Comparison of ENCODE assay signal across 11 mouse cellular contexts in the genomic region with DNA sequence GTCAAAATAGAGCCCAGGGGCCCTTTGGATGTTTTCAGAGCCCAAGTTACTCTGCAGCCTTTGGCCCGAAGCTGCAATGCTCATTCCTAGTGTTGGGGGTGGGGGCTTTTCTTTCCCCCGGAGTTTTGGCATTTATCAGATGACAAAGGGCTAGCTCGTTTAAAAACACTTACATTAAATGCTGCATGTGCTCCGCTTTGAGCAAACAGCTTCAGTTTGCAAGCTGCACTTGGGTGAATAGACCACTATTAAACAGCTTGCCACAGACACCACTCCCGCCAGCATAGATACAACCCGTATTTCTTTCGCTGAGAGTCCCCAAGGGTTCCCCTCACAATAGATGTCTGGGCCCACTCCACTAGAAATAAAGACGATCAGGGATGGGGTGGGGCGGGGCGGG. TPM values are rescaled to one million over a fixed set of nuclear protein-coding genes. Genes with fewer than 3 reads are reported as not detected.
DNase-seq lines count a peak whose midpoint lies in the region; ATAC-seq lines count a peak whose summit lies in the region.
"Had no signal": no experiment of that assay in that cellular context is flagged by ENCODE, and none has a peak within 500 bp of the region (broad histone marks: within the 10 kb centered on the region; RNA-seq: fewer than 3 reads in every experiment).

No protein-coding gene starts in this region.

- H3K27me3 ChIP-seq in forebrain, embryonic 10.5 days (ENCODE audit: poor library complexity, severe bottlenecking), result peaks cover 99% of the 10 kb centered on the region
- peaks cover 40% of the 10 kb centered on the region for H3K27me3 ChIP-seq in forebrain, embryonic 15.5 days
- peaks cover 33% of the 10 kb centered on the region; the same call in 1 of the 2 replicates for H3K27me3 ChIP-seq in lung, embryonic 15.5 days
- peaks cover 34% of the 10 kb centered on the region for H3K27me3 ChIP-seq in hindbrain, embryonic 15.5 days
- peaks cover 54% of the 10 kb centered on the region for H3K27me3 ChIP-seq in neural tube, embryonic 13.5 days

- WGBS in forebrain, embryonic 10.5 days, result 20% methylated on average over 10 of the region's 10 CpGs
- 12% methylated on average over 10 of the region's 10 CpGs for WGBS in forebrain, embryonic 15.5 days
- 23% methylated on average over 10 of the region's 10 CpGs for WGBS in lung, embryonic 15.5 days
- WGBS in hindbrain, embryonic 15.5 days, result 12% methylated on average over 10 of the region's 10 CpGs
- WGBS in neural tube, embryonic 13.5 days, result 6% methylated on average over 10 of the region's 10 CpGs

- H3K9me3 ChIP-seq in forebrain, embryonic 10.5 days, result no peaks in the 10 kb centered on the region
- H3K9me3 ChIP-seq in forebrain, embryonic 15.5 days, result no peaks in the 10 kb centered on the region
- no peaks in the 10 kb centered on the region for H3K9me3 ChIP-seq in lung, embryonic 15.5 days
- H3K9me3 ChIP-seq in hindbrain, embryonic 15.5 days, result no peaks in the 10 kb centered on the region
- no peaks in the 10 kb centered on the region for H3K9me3 ChIP-seq in neural tube, embryonic 13.5 days

- H3K9ac ChIP-seq in forebrain, embryonic 15.5 days (replicated peaks), result no peak overlapping the region
- H3K9ac ChIP-seq in lung, embryonic 15.5 days, result no peak overlapping the region
- no peak overlapping the region for H3K9ac ChIP-seq in hindbrain, embryonic 15.5 days
- H3K9ac ChIP-seq in neural tube, embryonic 13.5 days, result peak overlapping the region; percentile 26; the same call in 1 of the 2 replicates

- no peak overlapping the region for H3K4me2 ChIP-seq in forebrain, embryonic 15.5 days (replicated peaks)
- peak overlapping the region; percentile 19; the same call in 1 of the 2 replicates for H3K4me2 ChIP-seq in lung, embryonic 15.5 days
- H3K4me2 ChIP-seq in hindbrain, embryonic 15.5 days, result peak overlapping the region; percentile 44; the same call in 1 of the 2 replicates
- H3K4me2 ChIP-seq in neural tube, embryonic 13.5 days, result peak overlapping the region; percentile 42

- ATAC-seq in forebrain, embryonic 15.5 days (replicated peaks), result no peak
- peak; percentile 21; the same call in 1 of the 2 replicates for ATAC-seq in lung, embryonic 15.5 days (ENCODE audit: borderline replicate concordance, extremely low read depth, low FRiP score, low TSS enrichment)
- ATAC-seq in hindbrain, embryonic 15.5 days (ENCODE audit: low FRiP score, low read depth), result no peak
- no peak for ATAC-seq in neural tube, embryonic 13.5 days (ENCODE audit: low read depth)

- H3K36me3 ChIP-seq in forebrain, embryonic 10.5 days (replicated peaks), result peaks cover 22% of the 10 kb centered on the region
- H3K36me3 ChIP-seq in forebrain, embryonic 15.5 days, result no peaks in the 10 kb centered on the region
- H3K36me3 ChIP-seq in lung, embryonic 15.5 days, result 0 out of 2 replicates have a peak, but pooled peaks cover 7% of the 10 kb centered on the region
- H3K36me3 ChIP-seq in hindbrain, embryonic 15.5 days, result no peaks in the 10 kb centered on the region
- H3K36me3 ChIP-seq in neural tube, embryonic 13.5 days, result no peaks in the 10 kb centered on the region

- peak overlapping the region; percentile 61 for H3K27ac ChIP-seq in forebrain, embryonic 10.5 days
- no peak overlapping the region for H3K27ac ChIP-seq in forebrain, embryonic 15.5 days (replicated peaks)
- peak overlapping the region; percentile 41; the same call in 1 of the 2 replicates for H3K27ac ChIP-seq in lung, embryonic 15.5 days
- H3K27ac ChIP-seq in hindbrain, embryonic 15.5 days (replicated peaks), result no peak overlapping the region
- no peak overlapping the region for H3K27ac ChIP-seq in neural tube, embryonic 13.5 days (replicated peaks)
- H3K27ac ChIP-seq: macrophage had no signal

- no peak for DNase-seq in forebrain, embryonic 10.5 days (ENCODE audit: extremely low spot score, low spot score)
- DNase-seq in lung, postnatal 36 days, result no peak
- no peak for DNase-seq in spleen, postnatal 10 days (ENCODE audit: low spot score in 2 of 2)
- DNase-seq in cerebellum, adult 9-10 months, result no peak
- DNase-seq: cerebellum, adult 11 months; left cerebral cortex, postnatal 4 days had no signal

- H3K4me1 ChIP-seq in forebrain, embryonic 10.5 days, result peaks cover 83% of the 10 kb centered on the region
- peaks cover 33% of the 10 kb centered on the region for H3K4me1 ChIP-seq in forebrain, embryonic 15.5 days
- peaks cover 64% of the 10 kb centered on the region for H3K4me1 ChIP-seq in lung, embryonic 15.5 days
- H3K4me1 ChIP-seq in hindbrain, embryonic 15.5 days (replicated peaks), result peaks cover 30% of the 10 kb centered on the region
- H3K4me1 ChIP-seq in neural tube, embryonic 13.5 days (replicated peaks), result peaks cover 52% of the 10 kb centered on the region

- H3K4me3 ChIP-seq in forebrain, embryonic 10.5 days, result peak overlapping the region; percentile 32; the same call in 1 of the 2 replicates
- H3K4me3 ChIP-seq in forebrain, embryonic 15.5 days, result no peak overlapping the region
- no peak overlapping the region for H3K4me3 ChIP-seq in lung, embryonic 15.5 days
- no peak overlapping the region for H3K4me3 ChIP-seq in hindbrain, embryonic 15.5 days
- no peak overlapping the region for H3K4me3 ChIP-seq in neural tube, embryonic 13.5 days

RNA-seq across cellular contexts. Expression of a gene that starts 6.3 kb away (rescaled TPM):
- polyA plus RNA-seq in forebrain, embryonic 10.5 days (2016; fragmentation: Nextera tagmentation; extraction: Ambion mirVana), result 200 and 274 TPM in 2 replicates
- polyA plus RNA-seq in forebrain, embryonic 15.5 days (2015; fragmentation: Nextera tagmentation; extraction: Ambion mirVana), result 29.7 and 48.5 TPM in 2 replicates
- polyA plus RNA-seq in lung, embryonic 15.5 days (2015; fragmentation: Nextera tagmentation; extraction: Ambion mirVana), result 525 and 559 TPM in 2 replicates
- 56.8 and 61.4 TPM in 2 replicates for polyA plus RNA-seq in hindbrain, embryonic 15.5 days (2015; fragmentation: Nextera tagmentation; extraction: Ambion mirVana)
- 77.7 and 96.5 TPM in 2 replicates for polyA plus RNA-seq in neural tube, embryonic 13.5 days (2015; fragmentation: Nextera tagmentation; extraction: Ambion mirVana)
- polyA plus RNA-seq: macrophage had no signal

Comparison
In these comparisons a context has a peak if more than half of its experiments do, and no peak if none do; other contexts are left out.
1. H3K27ac ChIP-seq: peak in forebrain, embryonic 10.5 days (single experiment) and lung, embryonic 15.5 days (single experiment); none in forebrain, embryonic 15.5 days (single experiment), hindbrain, embryonic 15.5 days (single experiment) and neural tube, embryonic 13.5 days (single experiment).